Mouse (Mus musculus): ENCODE measurements around the gene Jagn1.

- TF ChIP-seq CTCF (IDR thresholded peaks at IDR 0.05; ENCODE audit: control insufficient read depth, insufficient read depth, low read length) (no peak), POLR2A (IDR thresholded peaks at IDR 0.05; ENCODE audit: borderline replicate concordance, control insufficient read depth, low read depth, low read length) (no peak)
These were observed 18.2 kb upstream of the Jagn1 start for GRCm38 (mm10) chr6:113424187-113424586.
